Mouse (Mus musculus): ENCODE data around the gene Olfr1201. TPM values are rescaled to one million over a fixed set of nuclear protein-coding genes. Genes with fewer than 3 reads are reported as not detected.

Gene Olfr1201
- not detected for total RNA-seq (2023)

DNA sequence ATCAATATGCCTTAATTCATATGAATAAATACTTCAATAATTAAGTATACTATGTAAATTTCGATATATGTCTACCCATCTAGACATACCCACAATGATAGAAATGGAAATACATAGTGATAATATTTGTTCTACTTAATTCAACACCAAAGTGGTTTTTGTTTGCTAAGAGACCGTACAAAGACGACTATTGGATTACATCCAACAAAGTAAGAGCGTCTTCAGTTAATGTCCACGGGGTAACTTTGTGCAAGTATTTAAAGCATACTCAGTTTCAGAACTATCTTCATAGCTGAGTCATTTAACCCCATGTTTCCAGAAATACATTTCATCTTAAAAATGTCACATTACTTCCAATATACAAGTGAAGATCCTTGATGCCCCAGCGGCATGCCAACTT is at the start of gene Olfr1201:
TSS of gene Olfr1201 (plus strand) at position 301 of the 400 bp plus-strand sequence.

DNA sequence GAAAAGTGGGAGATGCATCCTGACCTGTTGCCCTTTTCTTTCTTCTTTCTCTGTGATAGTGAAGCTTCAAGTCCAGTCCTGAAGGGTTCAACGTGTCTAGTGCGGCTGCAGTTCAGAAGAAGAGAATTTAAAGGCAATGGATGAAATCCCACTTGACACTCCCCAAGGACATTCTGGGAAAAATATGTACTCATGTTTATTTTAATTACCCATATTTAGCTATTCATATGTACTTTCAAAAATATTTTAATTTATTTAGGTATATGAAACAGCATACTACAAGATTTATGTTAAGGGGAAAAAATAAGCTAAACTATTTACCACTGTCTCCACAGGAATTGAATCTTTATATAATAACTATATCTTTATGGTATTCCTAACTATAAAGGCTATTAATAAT is 41.6 kb upstream of the Olfr1201 start, which contains the start of gene Olfr1198:
TSS of gene Olfr1198 (minus strand) at position 101 of the 400 bp plus-strand sequence.

DNA sequence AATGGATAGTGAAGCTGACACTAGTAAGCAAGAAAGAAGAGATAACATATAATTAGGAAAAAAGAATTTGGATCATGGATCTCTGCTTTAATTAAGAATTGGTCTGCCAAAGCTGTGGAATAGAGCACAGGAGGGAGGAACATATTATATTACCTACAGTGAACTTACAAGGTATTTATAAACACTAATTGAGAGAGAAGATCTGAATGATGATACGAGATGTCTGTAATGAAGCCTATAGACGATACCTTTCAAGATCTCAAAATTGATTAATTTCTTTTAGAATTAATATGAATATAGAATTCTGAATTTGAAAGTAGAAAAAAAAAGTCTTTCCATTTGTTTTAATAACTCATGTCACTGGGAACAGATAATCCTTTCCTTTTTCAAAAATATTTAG is 32.5 kb upstream of the Olfr1201 start, which contains the start of gene Olfr1199:
TSS of gene Olfr1199 (minus strand) at position 101 of the 400 bp plus-strand sequence.

DNA sequence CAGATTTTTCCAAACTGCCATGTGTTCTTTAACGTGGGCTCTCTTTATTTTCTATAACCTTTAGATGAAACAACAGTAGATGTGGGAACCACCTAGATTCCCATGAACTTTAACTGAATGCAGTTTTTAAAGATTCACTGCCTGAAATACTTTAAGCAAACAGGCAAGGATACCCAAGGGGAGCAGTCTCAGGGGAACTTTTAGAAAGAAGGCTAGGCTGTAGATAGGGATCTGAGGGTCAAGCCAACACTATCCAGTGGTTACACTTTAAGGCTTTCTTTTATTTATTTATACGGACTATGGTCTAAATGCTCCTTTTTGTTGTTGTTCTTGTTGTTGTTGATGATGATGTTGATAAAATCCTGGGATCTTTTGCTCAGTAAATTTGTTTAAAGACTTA is 22.4 kb upstream of the Olfr1201 start, which contains the start of gene Olfr1200:
TSS of gene Olfr1200 (minus strand) at position 101 of the 400 bp plus-strand sequence.

DNA sequence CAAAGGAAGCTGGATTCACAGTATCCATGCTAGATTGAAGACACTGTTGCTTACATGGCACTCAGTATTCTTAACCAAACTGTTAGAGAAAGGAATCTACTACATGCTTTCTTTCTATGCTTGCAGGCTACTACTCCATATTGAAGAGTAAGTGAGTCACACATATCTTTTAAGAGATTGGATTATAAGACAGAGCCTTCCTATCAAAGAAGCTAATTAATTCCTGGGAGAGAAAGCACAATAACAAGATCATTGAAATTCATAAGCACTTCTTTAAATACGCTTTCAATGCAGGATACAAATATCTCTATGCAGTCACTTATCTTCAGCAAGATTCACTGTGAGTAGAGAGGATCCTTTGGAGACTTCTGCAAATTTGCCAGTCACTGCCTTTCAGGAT is 21.4 kb downstream of the Olfr1201 start, which contains the start of gene Olfr1202:
TSS of gene Olfr1202 (plus strand) at position 301 of the 400 bp plus-strand sequence.

DNA sequence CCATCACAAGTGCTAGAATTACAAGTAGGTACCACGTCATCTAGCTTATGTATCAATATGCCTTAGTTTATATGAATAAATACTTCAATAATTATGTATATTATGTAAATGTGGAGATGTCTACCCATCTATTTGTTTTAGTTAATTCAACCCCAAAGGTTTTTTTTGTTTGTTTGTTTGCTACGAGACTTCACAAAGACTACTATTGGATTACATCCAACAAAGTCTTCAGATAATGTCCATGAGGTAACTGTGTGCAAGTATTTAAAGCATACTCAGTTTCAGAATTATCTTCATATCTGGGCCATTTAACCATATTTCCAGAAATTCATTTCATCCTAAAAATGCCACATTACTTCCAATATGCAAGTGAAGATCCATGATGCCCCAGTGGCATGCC is 36.6 kb downstream of the Olfr1201 start, which contains the start of gene Olfr1205:
TSS of gene Olfr1205 (plus strand) at position 301 of the 400 bp plus-strand sequence.

Other genes with a start within 250 kb of the Olfr1201 start
- not detected for gene Olfr1188, start 236.1 kb upstream of the Olfr1201 start, total RNA-seq (2023)
- gene Olfr1189, start 206.6 kb upstream of the Olfr1201 start, total RNA-seq (2023) = not detected
- 0.12 TPM for gene Olfr1191-ps1, start 152.5 kb upstream of the Olfr1201 start, total RNA-seq (2023)
- not detected for gene Olfr1192-ps1, start 144.5 kb upstream of the Olfr1201 start, total RNA-seq (2023)
- gene Olfr1193, start 117.4 kb upstream of the Olfr1201 start, total RNA-seq (2023) = not detected
- not detected for gene Olfr1195, start 103.8 kb upstream of the Olfr1201 start, total RNA-seq (2023)
- not detected for gene Olfr1196, start 88.4 kb upstream of the Olfr1201 start, total RNA-seq (2023)
- not detected for gene Olfr1197, start 60.7 kb upstream of the Olfr1201 start, total RNA-seq (2023)
- not detected for gene Olfr1198, start 41.7 kb upstream of the Olfr1201 start, total RNA-seq (2023)
- gene Olfr1199, start 32.6 kb upstream of the Olfr1201 start, total RNA-seq (2023) = not detected
- gene Olfr1200, start 22.5 kb upstream of the Olfr1201 start, total RNA-seq (2023) = not detected
- gene Olfr1202, start 21.5 kb downstream of the Olfr1201 start, total RNA-seq (2023) = not detected
- gene Olfr1205, start 36.7 kb downstream of the Olfr1201 start, total RNA-seq (2023) = not detected
- gene Olfr1204, start 56.3 kb downstream of the Olfr1201 start, total RNA-seq (2023) = not detected
- not detected for gene Olfr1206, start 70.2 kb downstream of the Olfr1201 start, total RNA-seq (2023)
- gene Olfr1208, start 109.3 kb downstream of the Olfr1201 start, total RNA-seq (2023) = not detected
- gene Olfr1209, start 122.1 kb downstream of the Olfr1201 start, total RNA-seq (2023) = not detected
- not detected for gene Olfr1211, start 145.1 kb downstream of the Olfr1201 start, total RNA-seq (2023)
- gene Olfr1212, start 160.9 kb downstream of the Olfr1201 start, total RNA-seq (2023) = not detected
- not detected for gene Gm13762, start 187.2 kb downstream of the Olfr1201 start, total RNA-seq (2023)
- gene Olfr1214, start 199.6 kb downstream of the Olfr1201 start, total RNA-seq (2023) = not detected
- gene Olfr1215, start 213.9 kb downstream of the Olfr1201 start, total RNA-seq (2023) = not detected
- gene Olfr1216, start 225.3 kb downstream of the Olfr1201 start, total RNA-seq (2023) = not detected
- not detected for gene Olfr1217, start 239.0 kb downstream of the Olfr1201 start, total RNA-seq (2023)